Mouse (Mus musculus) cortical plate, adult 2 months (tissue): ENCODE data around the gene Cdk8.

Source experiments
- CTCF ChIP-seq: fragments of 200-500 bp; IDR thresholded peaks from 2 replicates; pipeline ENCODE4 v1.5.1; 2011; ENCODE audit warnings: mild to moderate bottlenecking, control low read depth, low read length; ENCODE audit not compliant: insufficient read depth; ENCODE audit errors: extremely low read depth
- POLR2A ChIP-seq: fragments of 200-500 bp; IDR thresholded peaks from 2 replicates; pipeline ENCODE4 v1.6.1; 2011; ENCODE audit warnings: mild to moderate bottlenecking, low read length, control low read depth; ENCODE audit not compliant: insufficient read depth; ENCODE audit errors: extremely low read depth

DNA sequence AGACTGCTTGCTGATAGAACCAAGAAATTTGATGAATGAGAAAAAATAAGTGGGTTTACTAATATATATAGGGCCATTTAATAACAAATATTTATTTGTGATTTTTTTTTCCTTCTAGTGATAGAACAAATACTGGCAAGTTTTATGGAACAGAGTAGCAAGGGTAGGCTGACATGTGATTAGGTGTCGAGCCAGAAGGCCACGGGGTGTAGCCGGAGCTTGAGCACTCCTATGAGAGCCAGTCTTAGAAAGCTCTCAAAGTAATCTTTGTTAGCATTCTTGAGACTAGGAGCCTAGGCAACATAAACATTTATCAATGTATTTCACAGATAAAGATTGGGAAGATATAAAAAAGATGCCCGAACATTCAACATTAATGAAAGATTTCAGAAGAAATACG lies 63.8 kb downstream of the Cdk8 start:
- TF ChIP-seq CTCF (no peak), POLR2A (no peak)
